Mouse (Mus musculus): ENCODE measurements around the gene Itpk1.

DNA sequence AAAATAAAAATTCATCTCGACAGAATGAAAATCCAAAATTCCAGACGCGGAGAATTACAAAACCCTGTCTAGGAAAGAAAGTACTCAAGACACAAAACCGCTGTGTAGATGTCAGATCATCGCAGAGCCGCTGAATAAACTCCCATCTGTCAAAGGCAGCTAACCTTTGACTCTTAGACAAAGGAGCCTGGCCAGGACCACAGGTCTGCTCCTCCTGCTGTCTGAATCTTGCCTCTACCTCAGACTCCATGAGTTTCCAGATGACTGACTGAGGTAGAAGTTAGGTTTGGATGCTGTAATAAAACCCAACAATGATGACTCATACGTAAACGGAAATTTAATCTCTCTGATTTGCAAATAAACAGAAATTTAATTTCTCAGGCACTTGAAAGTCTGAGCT lies 18.2 kb upstream of the Itpk1 start:
- TF ChIP-seq CTCF (IDR thresholded peaks at IDR 0.05; ENCODE audit: extremely low read depth, insufficient read length, insufficient replicate concordance, low read depth, low read length) (no peak), POLR2A (IDR thresholded peaks at IDR 0.05; ENCODE audit: low read depth, low read length) (no peak)

All from small intestine, adult 2 months (tissue).